Mouse (Mus musculus) mouse trophoblast stem cell (cell line): Measurements from ENCODE around the gene Dcaf5.

Experiments used
- in situ Hi-C, 2 experiments: fragments of 300-500 bp; cut with MseI, MboI; formaldehyde crosslinking; loops; 2 replicates in 1 of 2; 3 replicates in 1 of 2; pipeline ENCODE4 v1.15.1; 2025

The Dcaf5 gene

DNA sequence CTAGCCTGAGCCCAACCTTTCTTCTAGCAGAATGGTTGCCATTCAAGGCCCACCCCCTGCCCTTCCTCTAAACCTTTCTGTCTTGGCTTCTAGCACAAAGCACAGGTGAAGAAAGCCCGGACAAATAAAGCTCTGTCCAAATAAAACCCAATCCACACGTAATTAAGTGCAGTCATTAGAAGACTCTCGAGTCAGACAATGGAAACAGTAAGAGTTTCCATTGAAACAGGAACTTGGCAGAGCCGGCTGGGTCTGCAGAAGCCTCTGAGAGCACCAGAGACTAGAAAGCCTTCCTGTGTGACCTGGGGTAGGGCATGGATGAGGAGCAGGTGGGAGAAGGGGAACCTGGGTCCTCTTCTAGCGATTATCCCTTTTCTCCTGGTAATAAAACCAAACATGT lies 150.5 kb downstream of the Dcaf5 start:
- in situ Hi-C loops, result no loop called here
